Mouse (Mus musculus) stomach, postnatal 0 days (tissue): ENCODE results near the gene Celf2. TPM values are rescaled to one million over a fixed set of nuclear protein-coding genes. Genes with fewer than 3 reads are reported as not detected.

Experiments
- ATAC-seq: fragments of 200-750 bp; cut with Nextera tagmentation; 2 replicates; pipeline ENCODE4 v1.8.0; 2017; ENCODE audit not compliant: low FRiP score, low TSS enrichment
- DNase-seq: peaks from one replicate; pipeline ENCODE4 v3.0.0-alpha.2; 2016; ENCODE audit warnings: low spot score
- H3K27ac ChIP-seq: fragments of 300-500 bp; sonication (generic); replicated peaks from 2 replicates; pipeline ENCODE4 v1.5.1; 2014; ENCODE audit warnings: mild to moderate bottlenecking, control low read depth
- H3K27me3 ChIP-seq: fragments of 300-500 bp; sonication (generic); 2 replicates; pipeline ENCODE4 v1.6.1; 2014; ENCODE audit warnings: low read length; ENCODE audit not compliant: control insufficient read depth, insufficient read depth
- H3K36me3 ChIP-seq: fragments of 300-500 bp; sonication (generic); 2 replicates; pipeline ENCODE4 v1.6.1; 2014; ENCODE audit warnings: low read length, mixed read lengths; ENCODE audit not compliant: control insufficient read depth, insufficient read depth
- H3K4me1 ChIP-seq: fragments of 300-500 bp; sonication (generic); replicated peaks from 2 replicates; pipeline ENCODE4 v1.6.1; 2014; ENCODE audit warnings: antibody characterized with exemption; ENCODE audit not compliant: control insufficient read depth, insufficient read depth
- H3K4me2 ChIP-seq: fragments of 300-500 bp; sonication (generic); replicated peaks from 2 replicates; pipeline ENCODE4 v1.6.1; 2014; ENCODE audit warnings: low read depth, mild to moderate bottlenecking, control low read depth, moderate library complexity
- H3K4me3 ChIP-seq: fragments of 300-500 bp; sonication (generic); 2 replicates; pipeline ENCODE4 v1.5.1; 2014; ENCODE audit warnings: low read depth, low read length, control low read depth
- H3K9ac ChIP-seq: fragments of 300-500 bp; sonication (generic); 2 replicates; pipeline ENCODE4 v1.6.1; 2014; ENCODE audit warnings: mild to moderate bottlenecking, low read length, control low read depth, mixed read lengths
- H3K9me3 ChIP-seq: fragments of 300-500 bp; sonication (generic); 2 replicates; pipeline ENCODE4 v1.6.1; 2016; ENCODE audit warnings: low read length; ENCODE audit not compliant: control insufficient read depth
- CTCF ChIP-seq: IDR thresholded peaks from 2 replicates; pipeline ENCODE4 v1.5.1; 2016; ENCODE audit warnings: antibody characterized with exemption, low read depth, mild to moderate bottlenecking, moderate library complexity
- EP300 ChIP-seq: optimal IDR thresholded peaks from 2 replicates; pipeline ENCODE3; 2016; ENCODE audit warnings: antibody characterized with exemption
- WGBS: fragments of 180-500 bp; shearing (Covaris S2); extraction: QIAGEN DNeasy Blood & Tissue Kit; methylation state at CpG from one replicate; pipeline ENCODE4 v1.1.7; 2014; 5-methylcytosine and 5-hydroxymethylcytosine counted together
- polyA plus RNA-seq: library from polyadenylated mRNA; unstranded; fragments of >200 nt; fragmentation: Nextera tagmentation; extraction: Ambion mirVana; gene quantifications from 2 replicates; pipeline ENCODE4 v1.2.1, GENCODE M21; 2015

Celf2 gene
- polyA plus RNA-seq, 1 experiment from 2014 or later = 23.4 TPM

DNA sequence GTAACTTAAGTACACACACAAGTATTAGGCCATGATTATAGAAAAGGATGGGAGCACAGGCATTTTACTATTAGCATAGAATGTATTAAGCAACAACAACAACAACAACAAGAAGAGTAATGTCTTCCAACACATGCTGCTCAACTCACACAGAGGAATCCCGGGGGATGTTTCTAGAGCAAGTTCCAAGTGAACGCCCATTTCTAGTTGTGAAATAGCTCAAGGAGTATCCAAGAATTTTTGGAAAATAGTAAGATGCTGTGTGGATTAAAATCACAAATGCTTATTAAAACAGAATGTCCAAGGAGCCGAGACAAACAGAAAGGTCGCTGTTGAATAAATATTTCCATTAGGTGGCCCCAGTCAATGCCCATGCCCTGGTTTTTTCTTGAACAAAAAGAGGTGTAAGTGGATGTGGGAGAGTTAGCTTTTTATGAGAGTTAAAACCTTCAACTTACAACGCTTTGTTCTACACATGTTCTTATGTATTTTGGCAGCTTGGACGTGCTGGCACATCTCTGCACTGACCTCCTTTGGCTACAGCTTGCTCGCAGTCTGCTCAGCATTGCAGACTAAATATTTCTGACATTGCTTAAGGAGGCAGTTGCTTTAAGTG is 448.8 kb downstream of the Celf2 start:
- TF ChIP-seq CTCF (peak; percentile 1; the same call in 1 of the 2 replicates), EP300 (no peak)
- WGBS = 37% methylated on average over 7 of the region's 7 CpGs
- H3K27ac ChIP-seq = no peak overlapping the region
- no peaks in the 10 kb centered on the region for H3K9me3 ChIP-seq
- no peak overlapping the region for H3K4me3 ChIP-seq
- ATAC-seq (no peak), DNase-seq (no peak)
- no peaks in the 10 kb centered on the region for H3K36me3 ChIP-seq
- no peak overlapping the region for H3K9ac ChIP-seq
- no peaks in the 10 kb centered on the region for H3K27me3 ChIP-seq
- H3K4me2 ChIP-seq = no peak overlapping the region
- H3K4me1 ChIP-seq = no peaks in the 10 kb centered on the region

DNA sequence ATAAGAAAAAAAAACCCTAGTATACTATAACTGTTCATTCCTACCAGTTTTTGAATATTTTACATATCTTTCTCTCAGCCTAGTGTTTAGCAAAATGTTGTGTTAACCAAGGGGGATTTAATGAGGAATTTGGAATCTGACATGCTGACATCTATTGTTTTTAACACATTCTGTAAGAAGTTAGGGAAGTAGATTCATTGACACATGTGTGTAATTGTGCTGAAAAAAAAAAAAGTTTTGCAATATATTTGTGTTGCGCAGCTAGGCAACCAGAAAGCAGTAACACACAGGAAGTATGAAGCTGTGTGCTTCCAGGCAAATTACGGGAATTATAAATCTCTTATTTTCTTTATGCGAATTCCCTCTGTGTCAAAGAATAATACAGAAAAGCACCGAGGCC is 453.0 kb downstream of the Celf2 start:
- Histone ChIP-seq H3K9ac (no peak overlapping the region), H3K36me3 (no peaks in the 10 kb centered on the region; the same call in 1 of the 2 replicates), H3K9me3 (no peaks in the 10 kb centered on the region), H3K4me2 (no peak overlapping the region), H3K27ac (no peak overlapping the region), H3K4me3 (no peak overlapping the region), H3K4me1 (no peaks in the 10 kb centered on the region), H3K27me3 (no peaks in the 10 kb centered on the region)
- ATAC-seq = no peak
- DNase-seq = no peak
- TF ChIP-seq CTCF = no peak
- TF ChIP-seq EP300 = no peak
- 54% methylated on average over 4 of the region's 4 CpGs for WGBS

DNA sequence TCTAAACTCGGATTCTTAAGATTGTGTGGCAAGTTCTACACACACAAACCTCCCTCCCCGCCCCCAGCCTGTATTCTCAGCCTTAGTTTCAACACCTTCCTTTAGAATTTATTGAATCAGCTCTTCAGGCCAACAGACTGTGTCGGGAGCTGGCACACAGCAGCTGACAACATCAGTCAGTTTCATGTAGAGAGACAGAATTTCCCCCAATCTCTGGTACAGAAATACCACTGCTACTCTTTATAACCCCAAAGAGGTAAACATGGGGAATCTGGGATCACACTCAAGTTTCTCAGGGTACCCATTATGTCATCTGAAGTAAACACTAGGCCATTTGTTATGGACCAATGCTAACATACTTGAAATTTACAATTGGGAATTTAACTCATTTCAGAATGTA is 453.4 kb downstream of the Celf2 start:
- TF ChIP-seq CTCF (no peak), EP300 (no peak)
- no peak for ATAC-seq

DNA sequence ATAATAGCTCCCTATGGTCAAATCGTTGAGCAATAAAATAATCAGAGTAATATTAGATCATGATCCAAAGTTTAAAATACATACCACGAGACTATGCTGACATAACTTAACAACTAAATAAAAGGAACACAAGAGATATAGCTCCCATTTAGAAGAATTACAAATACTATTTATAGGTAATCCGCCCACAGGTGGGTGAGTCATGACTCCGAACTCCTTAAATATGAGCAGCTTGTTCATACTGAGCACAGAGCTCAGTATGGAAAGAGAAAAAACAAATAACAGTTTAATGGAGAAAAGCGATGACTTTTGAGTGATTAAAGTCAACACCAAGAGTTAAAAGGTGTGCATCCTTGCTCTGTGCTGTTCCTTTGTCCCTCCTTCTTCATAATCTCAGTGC is 458.3 kb downstream of the Celf2 start:
- Histone ChIP-seq H3K4me1 (no peaks in the 10 kb centered on the region), H3K27me3 (no peaks in the 10 kb centered on the region), H3K9me3 (no peaks in the 10 kb centered on the region), H3K4me2 (no peak overlapping the region), H3K36me3 (no peaks in the 10 kb centered on the region; the same call in 1 of the 2 replicates), H3K27ac (no peak overlapping the region), H3K9ac (no peak overlapping the region), H3K4me3 (no peak overlapping the region)
- ATAC-seq (no peak), DNase-seq (no peak)
- WGBS = 76% methylated on average over 5 of the region's 5 CpGs
- TF ChIP-seq CTCF (no peak), EP300 (no peak)

More for the DNA sequence above, 453.4 kb downstream of the Celf2 start:
- H3K27me3 ChIP-seq = no peaks in the 10 kb centered on the region
- H3K36me3 ChIP-seq = no peaks in the 10 kb centered on the region; the same call in 1 of the 2 replicates
- no peaks in the 10 kb centered on the region for H3K4me1 ChIP-seq
- no peaks in the 10 kb centered on the region for H3K9me3 ChIP-seq
- no peak for DNase-seq
- H3K9ac ChIP-seq = no peak overlapping the region
- H3K27ac ChIP-seq = no peak overlapping the region
- no peak overlapping the region for H3K4me3 ChIP-seq
- H3K4me2 ChIP-seq = no peak overlapping the region
- WGBS = 36% methylated on average over 3 of the region's 3 CpGs

DNA sequence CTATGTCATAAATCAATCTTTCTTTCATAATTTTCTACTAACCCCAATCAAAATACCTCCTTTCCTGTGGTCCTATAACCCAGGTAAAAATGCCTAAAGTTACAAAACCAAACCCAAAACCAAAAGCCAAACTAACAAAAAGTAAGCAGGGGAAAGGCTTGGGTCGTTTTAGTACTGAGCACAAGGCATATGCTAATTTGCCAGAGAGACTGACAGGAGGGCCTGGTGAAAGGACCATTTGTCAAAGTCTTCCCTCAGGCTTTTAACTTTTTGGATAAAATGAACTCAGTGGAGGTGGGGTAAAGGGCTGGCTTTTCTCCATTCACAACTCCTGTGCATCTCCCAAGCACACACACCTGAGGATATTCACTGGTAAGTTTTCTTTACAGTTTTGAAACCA is 463.2 kb downstream of the Celf2 start:
- H3K9ac ChIP-seq = no peak overlapping the region
- no peak for TF ChIP-seq EP300
- TF ChIP-seq CTCF = no peak
- no peaks in the 10 kb centered on the region for H3K9me3 ChIP-seq
- H3K4me3 ChIP-seq = no peak overlapping the region
- ATAC-seq (no peak), DNase-seq (no peak)
- no peaks in the 10 kb centered on the region for H3K27me3 ChIP-seq
- H3K4me2 ChIP-seq = no peak overlapping the region
- WGBS = 23% methylated on average over 1 of the region's 1 CpGs
- no peaks in the 10 kb centered on the region for H3K4me1 ChIP-seq
- H3K27ac ChIP-seq = no peak overlapping the region
- H3K36me3 ChIP-seq = no peaks in the 10 kb centered on the region

DNA sequence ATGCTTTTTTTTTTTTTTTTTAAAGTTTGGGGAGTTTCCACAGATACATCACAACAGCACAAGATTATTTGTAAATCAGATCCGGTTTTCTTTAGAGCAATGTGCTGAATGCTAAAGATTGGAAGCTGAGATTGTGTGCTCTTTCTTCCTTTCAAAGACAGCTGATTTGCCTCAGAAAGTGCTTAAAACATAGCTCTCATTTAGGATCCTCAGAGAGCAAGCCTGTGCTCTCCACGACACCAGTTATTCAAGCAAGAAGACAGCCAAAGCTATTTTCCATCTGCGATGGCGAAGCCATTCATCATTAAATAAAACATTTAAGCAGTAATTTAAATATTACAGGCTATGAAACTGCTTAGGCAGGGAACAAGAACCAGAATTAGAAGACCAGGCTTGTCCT is 463.8 kb downstream of the Celf2 start:
- Histone ChIP-seq H3K27ac (no peak overlapping the region), H3K27me3 (no peaks in the 10 kb centered on the region), H3K9ac (no peak overlapping the region), H3K4me2 (no peak overlapping the region), H3K9me3 (no peaks in the 10 kb centered on the region), H3K36me3 (no peaks in the 10 kb centered on the region), H3K4me3 (no peak overlapping the region), H3K4me1 (no peaks in the 10 kb centered on the region)
- TF ChIP-seq EP300 = no peak
- TF ChIP-seq CTCF = no peak
- ATAC-seq (no peak), DNase-seq (no peak)
- 47% methylated on average over 4 of the region's 4 CpGs for WGBS
